Mouse (Mus musculus): ENCODE results near the gene Mylk4. TPM values are rescaled to one million over a fixed set of nuclear protein-coding genes. Genes with fewer than 3 reads are reported as not detected.

Mylk4 gene
- polyA plus RNA-seq, 1 experiment = not detected

- 39% methylated on average over 4 of the region's 4 CpGs for WGBS
- H3K27me3 ChIP-seq (ENCODE audit: control insufficient read depth, insufficient read depth, low read length) = no peaks in the 10 kb centered on the region
- no peak for TF ChIP-seq CTCF (IDR thresholded peaks at IDR 0.05; ENCODE audit: extremely low read depth, insufficient read length, insufficient replicate concordance, low read depth, low read length)
These were observed 31.6 kb downstream of the Mylk4 start for GRCm38 (mm10) chr13:32752066-32752657.

GRCm38 (mm10) chr13:32750507-32750906 is 33.2 kb downstream of the Mylk4 start:
- H3K36me3 ChIP-seq (ENCODE audit: control insufficient read depth, insufficient read depth, low read length) = no peaks in the 10 kb centered on the region
- H3K27ac ChIP-seq (ENCODE audit: insufficient read depth, low read depth, low read length) = no peak overlapping the region

More at GRCm38 (mm10) chr13:32752066-32752657, 31.6 kb downstream of the Mylk4 start:
- H3K4me3 ChIP-seq (ENCODE audit: low read depth, low read length) = no peak overlapping the region
- H3K36me3 ChIP-seq (ENCODE audit: control insufficient read depth, insufficient read depth, low read length) = no peaks in the 10 kb centered on the region
- no peak overlapping the region for H3K27ac ChIP-seq (ENCODE audit: insufficient read depth, low read depth, low read length)
- no peaks in the 10 kb centered on the region for H3K4me1 ChIP-seq (ENCODE audit: control insufficient read depth, insufficient read depth, insufficient read length, low read length)

GRCm38 (mm10) chr13:32748421-32748820 is 35.3 kb downstream of the Mylk4 start:
- no peaks in the 10 kb centered on the region for H3K36me3 ChIP-seq (ENCODE audit: control insufficient read depth, insufficient read depth, low read length)
- H3K4me3 ChIP-seq (ENCODE audit: low read depth, low read length) = no peak overlapping the region
- TF ChIP-seq POLR2A (IDR thresholded peaks at IDR 0.05; ENCODE audit: low read depth, low read length) = no peak
- TF ChIP-seq CTCF (IDR thresholded peaks at IDR 0.05; ENCODE audit: extremely low read depth, insufficient read length, insufficient replicate concordance, low read depth, low read length) = no peak
- no peaks in the 10 kb centered on the region for H3K4me1 ChIP-seq (ENCODE audit: control insufficient read depth, insufficient read depth, insufficient read length, low read length)
- H3K27me3 ChIP-seq (ENCODE audit: control insufficient read depth, insufficient read depth, low read length) = no peaks in the 10 kb centered on the region
- 49% methylated on average over 2 of the region's 2 CpGs for WGBS
- H3K27ac ChIP-seq (ENCODE audit: insufficient read depth, low read depth, low read length) = no peak overlapping the region

More at GRCm38 (mm10) chr13:32750507-32750906, 33.2 kb downstream of the Mylk4 start:
- no peaks in the 10 kb centered on the region for H3K4me1 ChIP-seq (ENCODE audit: control insufficient read depth, insufficient read depth, insufficient read length, low read length)
- H3K4me3 ChIP-seq (ENCODE audit: low read depth, low read length) = no peak overlapping the region
- H3K27me3 ChIP-seq (ENCODE audit: control insufficient read depth, insufficient read depth, low read length) = no peaks in the 10 kb centered on the region
- WGBS = 87% methylated on average over 1 of the region's 1 CpGs
- no peak for TF ChIP-seq CTCF (IDR thresholded peaks at IDR 0.05; ENCODE audit: extremely low read depth, insufficient read length, insufficient replicate concordance, low read depth, low read length)
- TF ChIP-seq POLR2A (IDR thresholded peaks at IDR 0.05; ENCODE audit: low read depth, low read length) = no peak

GRCm38 (mm10) chr13:32741161-32741560 is 42.6 kb downstream of the Mylk4 start:
- TF ChIP-seq CTCF (IDR thresholded peaks at IDR 0.05; ENCODE audit: extremely low read depth, insufficient read length, insufficient replicate concordance, low read depth, low read length) = no peak
- H3K27me3 ChIP-seq (ENCODE audit: control insufficient read depth, insufficient read depth, low read length) = no peaks in the 10 kb centered on the region
- no peak overlapping the region for H3K4me3 ChIP-seq (ENCODE audit: low read depth, low read length)
- no peak overlapping the region for H3K27ac ChIP-seq (ENCODE audit: insufficient read depth, low read depth, low read length)
- WGBS = 50% methylated on average over 7 of the region's 7 CpGs
- H3K36me3 ChIP-seq (ENCODE audit: control insufficient read depth, insufficient read depth, low read length) = no peaks in the 10 kb centered on the region
- H3K4me1 ChIP-seq (ENCODE audit: control insufficient read depth, insufficient read depth, insufficient read length, low read length) = no peaks in the 10 kb centered on the region

GRCm38 (mm10) chr13:32731283-32731682 is 52.5 kb downstream of the Mylk4 start:
- H3K27me3 ChIP-seq (ENCODE audit: control insufficient read depth, insufficient read depth, low read length) = no peaks in the 10 kb centered on the region; the same call in 1 of the 2 replicates
- H3K36me3 ChIP-seq (ENCODE audit: control insufficient read depth, insufficient read depth, low read length) = no peaks in the 10 kb centered on the region
- H3K4me3 ChIP-seq (ENCODE audit: low read depth, low read length) = no peak overlapping the region
- H3K27ac ChIP-seq (ENCODE audit: insufficient read depth, low read depth, low read length) = no peak overlapping the region
- no peaks in the 10 kb centered on the region for H3K4me1 ChIP-seq (ENCODE audit: control insufficient read depth, insufficient read depth, insufficient read length, low read length)
- TF ChIP-seq CTCF (IDR thresholded peaks at IDR 0.05; ENCODE audit: extremely low read depth, insufficient read length, insufficient replicate concordance, low read depth, low read length) = no peak
- TF ChIP-seq POLR2A (IDR thresholded peaks at IDR 0.05; ENCODE audit: low read depth, low read length) = no peak

GRCm38 (mm10) chr13:32724606-32725005 is 59.1 kb downstream of the Mylk4 start:
- H3K36me3 ChIP-seq (ENCODE audit: control insufficient read depth, insufficient read depth, low read length) = no peaks in the 10 kb centered on the region
- H3K4me3 ChIP-seq (ENCODE audit: low read depth, low read length) = no peak overlapping the region
- H3K4me1 ChIP-seq (ENCODE audit: control insufficient read depth, insufficient read depth, insufficient read length, low read length) = no peaks in the 10 kb centered on the region
- TF ChIP-seq CTCF (IDR thresholded peaks at IDR 0.05; ENCODE audit: extremely low read depth, insufficient read length, insufficient replicate concordance, low read depth, low read length) (no peak), POLR2A (IDR thresholded peaks at IDR 0.05; ENCODE audit: low read depth, low read length) (no peak)
- WGBS = 88% methylated on average over 5 of the region's 5 CpGs
- no peaks in the 10 kb centered on the region for H3K27me3 ChIP-seq (ENCODE audit: control insufficient read depth, insufficient read depth, low read length)
- H3K27ac ChIP-seq (ENCODE audit: insufficient read depth, low read depth, low read length) = no peak overlapping the region

- no peaks in the 10 kb centered on the region for H3K36me3 ChIP-seq (ENCODE audit: control insufficient read depth, insufficient read depth, low read length)
- no peak overlapping the region for H3K4me3 ChIP-seq (ENCODE audit: low read depth, low read length)
- no peaks in the 10 kb centered on the region for H3K4me1 ChIP-seq (ENCODE audit: control insufficient read depth, insufficient read depth, insufficient read length, low read length)
- H3K27me3 ChIP-seq (ENCODE audit: control insufficient read depth, insufficient read depth, low read length) = no peaks in the 10 kb centered on the region
- WGBS = 86% methylated on average over 4 of the region's 4 CpGs
- TF ChIP-seq POLR2A (IDR thresholded peaks at IDR 0.05; ENCODE audit: low read depth, low read length) (no peak), CTCF (IDR thresholded peaks at IDR 0.05; ENCODE audit: extremely low read depth, insufficient read length, insufficient replicate concordance, low read depth, low read length) (no peak)
- H3K27ac ChIP-seq (ENCODE audit: insufficient read depth, low read depth, low read length) = no peak overlapping the region
These were observed 62.0 kb downstream of the Mylk4 start for GRCm38 (mm10) chr13:32721717-32722116.
